Mouse (Mus musculus): Measurements from ENCODE around the gene Lin37.

- no peak for TF ChIP-seq CTCF (IDR thresholded peaks at IDR 0.05; ENCODE audit: insufficient read depth, low read depth, low read length)
- no peak for TF ChIP-seq POLR2A (IDR thresholded peaks at IDR 0.05; ENCODE audit: insufficient read depth, low read depth, low read length)
These were observed 33.3 kb upstream of the Lin37 start for GRCm38 (mm10) chr7:30592772-30593423.

Data from olfactory bulb, adult 2 months (tissue).